Mouse (Mus musculus): ENCODE measurements at regions not wholly inside any gene's neighbourhood (a gene's known extent, or its start where the extent isn't known, plus 50 kb on each side); places are given as distances from the start of the nearest gene placed in this dataset.
A peak's percentile ranks its signal among the peaks of the same experiment; 100 is the strongest.

DNA sequence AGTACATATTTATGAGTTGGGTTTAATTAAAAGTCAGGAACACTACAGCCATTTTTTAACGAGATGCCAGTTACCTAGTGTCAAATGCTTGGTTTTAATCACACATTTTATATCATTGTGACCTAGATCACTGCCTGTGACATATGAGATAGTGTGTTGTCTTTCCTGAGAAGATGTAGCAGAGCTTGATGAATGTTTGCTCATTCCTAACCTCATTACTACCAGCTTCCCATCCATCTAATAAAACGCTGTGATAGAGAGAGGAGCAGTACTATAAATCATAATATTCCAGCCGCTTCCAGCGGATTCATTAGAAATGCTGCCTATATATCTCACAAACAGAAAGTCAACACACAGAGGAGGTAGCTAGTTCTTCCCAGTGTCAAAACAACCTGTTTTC, 163.6 kb downstream of the Aldoart1 start:
- DNase-seq = no peak

DNA sequence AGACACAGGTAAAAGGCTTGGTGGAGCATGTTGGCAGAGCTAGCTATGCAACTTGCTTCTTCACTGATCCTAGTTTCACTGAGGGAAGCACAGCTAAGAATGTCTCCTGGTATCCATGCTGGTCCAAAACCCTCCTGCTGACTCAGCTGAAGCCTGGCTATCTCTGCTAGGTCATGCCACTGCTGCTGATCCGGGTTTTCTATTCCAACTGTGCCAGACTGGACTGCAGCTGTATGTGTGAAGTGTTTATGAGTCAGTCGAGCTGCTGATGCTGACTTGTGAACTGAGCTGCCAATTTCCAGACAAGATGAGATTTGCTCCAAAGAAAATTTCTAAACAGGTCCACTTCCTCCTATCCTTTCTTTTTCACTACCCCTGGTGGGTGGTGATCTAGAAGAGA, 178.4 kb downstream of the Aldoart1 start:
- DNase-seq = no peak

DNA sequence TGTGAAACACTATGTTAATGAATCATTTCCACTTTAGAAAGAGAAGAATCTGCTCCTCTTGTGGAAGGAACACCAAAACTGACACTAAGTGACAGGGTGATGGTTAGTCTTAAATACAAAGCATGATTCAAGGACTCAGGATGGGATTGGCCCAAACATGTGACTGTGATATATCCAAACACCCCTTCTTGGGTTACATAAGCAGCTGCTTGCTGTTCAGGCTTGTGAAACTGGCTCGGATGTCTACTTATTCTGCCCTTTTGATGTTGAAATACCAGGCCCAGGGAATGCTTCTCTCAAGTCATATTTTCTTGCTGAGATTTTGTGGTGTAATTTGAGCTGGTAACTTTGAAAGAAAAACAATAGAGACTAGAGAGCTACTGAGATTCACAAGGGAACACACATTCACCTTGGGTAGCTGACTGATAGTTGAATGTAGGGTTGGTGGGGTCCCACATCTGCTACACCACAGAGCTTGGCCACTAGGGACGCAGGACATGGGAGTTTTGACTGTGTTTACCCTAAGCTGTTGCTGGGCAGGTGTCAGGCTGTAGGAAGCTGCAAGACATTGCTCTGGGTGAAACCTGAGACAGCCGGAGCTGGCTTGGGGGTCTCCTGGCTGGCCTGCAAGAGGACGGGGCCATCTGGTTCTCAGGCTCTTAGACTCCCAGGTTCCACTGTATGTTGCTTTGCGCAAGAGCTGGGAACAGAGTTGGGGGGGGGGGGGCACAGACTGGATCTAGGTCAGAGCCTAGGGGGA, 180.6 kb downstream of the Aldoart1 start:
- no peak for DNase-seq

DNA sequence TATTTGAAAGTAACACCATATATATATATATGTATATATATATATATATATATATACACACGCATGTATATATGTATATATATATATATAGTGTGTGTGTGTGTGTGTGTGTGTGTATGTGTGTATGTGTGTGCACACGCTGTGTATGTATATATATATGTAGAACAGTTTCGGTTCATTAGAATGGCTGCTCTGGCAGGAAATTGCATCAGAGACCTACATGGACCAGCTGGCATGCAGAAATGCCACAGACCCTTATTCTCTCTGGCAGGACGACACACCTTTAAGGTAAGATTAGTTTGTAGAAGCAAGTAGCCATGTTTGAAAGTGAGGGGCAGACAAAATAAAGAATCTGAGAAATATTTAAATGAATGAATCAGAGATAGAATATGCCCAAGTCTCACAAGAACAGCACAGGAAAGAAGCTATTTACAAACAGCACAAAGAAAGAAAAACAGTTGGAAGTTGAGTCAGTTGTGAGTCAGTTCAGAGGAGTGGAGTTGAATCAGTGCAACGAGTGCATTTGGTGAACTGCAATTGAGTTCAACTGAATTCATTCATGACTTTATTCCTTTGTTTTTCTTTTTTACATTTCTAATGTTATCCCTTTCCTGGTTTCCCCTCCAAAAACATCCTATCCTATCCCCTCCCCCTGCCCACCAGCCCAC, 182.5 kb downstream of the Aldoart1 start:
- DNase-seq = no peak

DNA sequence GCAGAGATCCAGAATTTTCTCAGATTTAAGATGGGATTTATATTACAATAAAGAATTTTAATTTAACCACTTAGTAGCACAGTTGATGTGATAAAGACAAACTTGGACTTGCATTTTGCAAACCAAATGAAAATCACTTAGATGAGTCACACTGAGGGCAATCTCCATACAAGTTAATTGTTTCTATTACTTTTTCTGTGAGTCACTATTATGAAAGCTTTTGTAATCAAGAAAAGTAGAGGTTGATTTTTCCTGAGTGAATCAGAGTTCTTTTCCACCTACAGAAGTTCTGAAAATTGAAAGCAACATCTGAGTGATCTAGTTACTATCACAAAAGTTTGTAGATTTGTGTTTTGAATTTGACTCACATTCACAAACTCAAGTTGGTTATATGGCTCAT, 188.1 kb downstream of the Aldoart1 start:
- DNase-seq = no peak

DNA sequence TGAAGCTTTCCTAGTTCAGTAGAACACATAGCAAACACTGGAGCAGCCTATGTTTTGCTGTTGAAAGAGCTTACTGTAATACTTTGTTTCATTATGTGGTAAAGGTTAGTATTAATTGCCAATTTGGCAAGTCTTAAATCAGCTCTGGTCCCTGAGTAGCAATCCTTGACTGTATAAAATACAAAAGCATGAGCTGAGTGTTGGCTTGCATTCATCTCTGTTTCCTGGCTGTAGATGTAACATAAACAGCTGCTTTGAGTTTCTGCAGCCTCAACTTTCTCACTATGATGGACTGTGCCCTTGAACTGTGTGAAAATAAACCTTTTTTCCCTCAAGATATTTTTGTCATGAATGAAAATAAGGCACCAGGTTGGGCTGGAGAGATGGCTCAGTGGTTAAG, 190.0 kb downstream of the Aldoart1 start:
- DNase-seq = no peak

DNA sequence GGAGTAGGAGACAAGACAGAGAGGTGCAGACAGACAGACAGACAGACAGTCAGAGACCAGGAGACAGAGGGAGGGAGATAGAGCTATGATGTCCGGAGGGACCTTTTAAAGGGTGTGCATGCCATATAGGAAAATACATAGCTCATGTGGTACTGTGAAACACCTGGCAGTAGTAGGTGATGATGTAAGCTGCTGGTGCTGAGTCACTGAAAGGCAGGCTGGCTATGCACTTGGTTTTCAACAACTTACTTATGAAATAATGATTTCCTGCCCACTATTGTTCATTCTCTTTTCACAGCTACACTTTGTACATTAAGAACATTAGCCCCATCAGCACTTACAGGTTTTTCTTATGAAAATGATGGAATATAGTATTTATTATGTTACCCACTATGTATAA, 196.2 kb downstream of the Aldoart1 start:
- DNase-seq = no peak

DNA sequence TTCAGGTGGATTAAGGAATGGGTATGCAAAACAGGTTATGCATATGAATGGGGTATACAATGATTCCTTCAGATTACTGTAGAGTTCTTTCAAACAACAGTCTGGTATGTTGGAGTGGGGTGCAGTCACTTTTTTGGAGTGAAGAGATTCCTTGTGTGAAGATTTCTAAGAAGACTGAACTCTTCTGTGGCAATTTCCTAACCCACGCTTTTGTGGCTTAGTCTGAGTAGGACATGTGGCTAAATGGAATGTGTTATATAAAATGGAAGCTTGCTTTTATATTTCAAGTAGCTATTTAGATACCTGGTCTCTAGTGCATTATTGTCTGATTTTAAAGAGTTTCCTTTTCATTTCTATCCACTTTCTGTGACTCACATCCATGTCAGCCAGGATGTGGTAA, 205.3 kb downstream of the Aldoart1 start:
- no peak for DNase-seq

DNA sequence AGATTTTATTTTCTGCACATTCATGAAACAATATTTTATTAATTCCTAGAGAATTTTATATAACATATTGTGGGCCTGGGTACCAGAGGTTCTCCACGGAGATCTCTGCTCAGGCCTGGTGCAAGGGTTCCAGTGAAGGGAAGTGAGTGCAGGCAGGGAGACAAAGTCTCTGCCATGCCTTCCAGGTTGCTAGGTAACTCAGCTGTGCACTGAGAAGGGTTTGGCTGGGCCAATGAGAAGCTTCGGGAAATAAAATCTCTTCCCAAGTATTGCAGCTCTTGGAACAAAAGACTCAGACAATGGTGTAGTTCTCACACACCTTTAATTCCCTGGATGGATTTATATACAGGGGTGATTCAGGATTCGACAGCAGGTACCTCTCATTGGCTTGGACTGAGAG, 223.0 kb downstream of the Aldoart1 start:
- no peak for DNase-seq

DNA sequence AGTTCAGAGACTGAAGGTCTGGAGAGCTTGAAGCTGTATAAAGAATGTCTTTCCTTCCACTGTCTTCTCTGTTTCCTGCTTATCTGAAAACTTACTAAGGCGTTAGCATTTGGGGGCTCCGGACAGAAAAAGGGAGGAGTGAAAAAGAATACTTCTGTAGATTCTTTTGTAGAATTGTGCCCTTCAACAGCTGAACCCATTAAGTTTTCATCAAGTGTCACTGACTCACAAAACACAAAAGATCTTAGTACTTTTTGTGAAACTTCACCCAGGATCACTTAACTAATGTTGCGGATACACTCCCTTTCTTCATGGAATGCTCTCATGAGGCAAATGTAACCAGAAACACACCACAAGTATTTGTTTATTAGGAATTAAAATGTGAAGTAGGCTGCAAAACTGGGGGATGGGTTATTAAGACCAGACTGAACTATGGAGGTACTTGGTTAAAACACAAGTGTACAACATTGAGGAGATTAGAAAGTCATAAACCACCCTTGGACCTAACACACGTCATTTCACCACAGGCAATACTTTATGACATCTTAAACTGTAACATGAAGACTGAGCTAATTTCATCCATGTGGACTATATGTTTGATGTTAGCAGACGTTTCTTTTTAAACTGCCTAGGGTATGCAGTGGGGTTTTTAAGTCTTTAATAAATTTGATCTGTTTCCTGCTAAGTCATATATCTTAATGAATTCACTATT, 225.1 kb downstream of the Aldoart1 start:
- DNase-seq = no peak

DNA sequence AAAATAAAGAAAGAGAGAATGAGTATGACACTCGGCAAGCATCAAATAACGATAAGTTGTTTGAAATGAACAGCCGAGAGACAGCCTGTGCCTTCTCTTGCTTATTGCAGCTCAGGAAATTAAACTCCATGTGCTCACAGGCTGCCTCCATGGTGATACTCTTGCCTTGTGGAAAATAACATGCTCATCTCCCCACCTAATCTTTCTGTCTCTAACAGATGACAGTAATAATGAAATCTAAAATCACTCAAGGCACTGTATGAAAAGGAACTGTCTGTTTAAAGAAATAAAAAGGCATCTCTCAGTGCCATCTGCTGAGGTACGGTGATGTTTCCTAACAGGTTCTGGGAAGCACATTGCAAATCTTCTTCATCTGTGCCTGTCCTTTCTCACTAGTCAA, 247.3 kb downstream of the Aldoart1 start:
- no peak for DNase-seq

DNA sequence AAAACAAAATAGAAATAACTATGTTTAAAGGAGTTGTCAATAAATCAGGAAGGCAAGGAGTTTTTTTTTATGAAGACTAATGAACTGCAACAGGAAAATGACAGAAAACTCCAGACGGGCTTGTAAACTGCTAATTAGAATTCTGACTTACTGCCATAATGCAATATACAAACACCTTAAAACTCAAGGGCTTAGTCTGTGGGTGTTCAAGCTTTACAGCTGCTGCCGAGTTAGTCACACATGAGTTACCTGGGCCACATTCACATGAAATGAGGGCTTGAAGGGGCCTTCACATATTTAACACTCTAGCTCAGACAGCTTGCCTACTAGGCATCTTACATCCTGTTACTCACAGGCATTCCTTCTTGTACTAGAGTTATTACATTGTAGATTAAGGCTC, 256.9 kb downstream of the Aldoart1 start:
- no peak for DNase-seq

DNA sequence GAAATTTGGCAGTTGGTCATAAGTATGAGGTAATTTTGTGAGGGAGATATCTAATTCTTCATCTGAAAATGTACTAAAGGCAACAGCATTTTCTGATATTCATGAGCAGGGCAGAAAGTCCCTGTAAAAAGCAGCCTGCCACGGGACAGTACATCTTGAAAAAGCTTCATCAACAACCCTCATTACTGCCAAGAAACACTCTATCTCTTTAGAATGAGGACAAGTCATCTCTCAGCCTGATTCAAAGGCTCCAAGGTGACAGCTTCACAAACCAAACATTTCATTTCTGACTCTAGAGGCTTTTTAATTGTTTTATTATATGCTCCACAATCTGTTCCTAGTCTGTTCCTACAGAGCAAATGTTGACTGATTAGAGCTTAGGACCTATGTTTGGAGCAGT, 260.3 kb downstream of the Aldoart1 start:
- no peak for DNase-seq

DNA sequence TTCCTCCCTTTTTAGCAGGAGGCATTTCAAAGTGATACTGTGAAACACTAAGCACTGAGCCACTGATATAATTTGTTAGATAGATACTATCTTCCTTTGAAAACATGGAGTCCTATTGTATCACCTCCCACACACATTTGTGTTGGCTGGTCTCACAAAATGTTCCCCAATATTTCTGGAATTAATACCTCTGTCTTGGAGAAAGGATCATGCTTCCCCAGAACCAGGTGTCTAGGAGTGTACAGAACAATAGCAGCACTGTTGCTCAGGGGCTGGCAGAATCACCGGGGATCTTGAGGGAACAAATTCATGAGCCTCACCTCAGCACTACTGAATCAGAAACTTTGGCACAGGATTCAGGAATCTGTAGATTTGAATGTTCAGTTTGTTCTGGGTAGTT, 277.5 kb downstream of the Aldoart1 start:
- DNase-seq = no peak

DNA sequence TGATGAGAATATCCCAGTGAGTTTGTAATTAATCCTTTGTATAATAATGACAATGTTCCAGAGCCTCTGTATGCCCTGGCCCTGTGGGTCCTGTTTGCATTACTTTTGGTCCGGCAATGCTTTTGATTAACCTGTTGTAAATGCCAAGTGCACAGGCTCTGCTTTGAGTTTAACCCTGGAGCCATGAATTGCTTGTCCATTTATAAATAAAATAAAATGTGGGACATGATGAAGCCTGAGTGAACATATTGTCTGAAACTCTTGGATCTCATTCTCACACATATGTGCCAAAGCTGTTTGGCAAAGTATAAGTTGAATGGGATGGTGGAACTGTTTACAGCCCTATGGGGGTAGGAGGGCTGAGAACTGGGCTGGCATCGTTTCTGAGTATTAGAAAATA, 280.5 kb downstream of the Aldoart1 start:
- DNase-seq = no peak

DNA sequence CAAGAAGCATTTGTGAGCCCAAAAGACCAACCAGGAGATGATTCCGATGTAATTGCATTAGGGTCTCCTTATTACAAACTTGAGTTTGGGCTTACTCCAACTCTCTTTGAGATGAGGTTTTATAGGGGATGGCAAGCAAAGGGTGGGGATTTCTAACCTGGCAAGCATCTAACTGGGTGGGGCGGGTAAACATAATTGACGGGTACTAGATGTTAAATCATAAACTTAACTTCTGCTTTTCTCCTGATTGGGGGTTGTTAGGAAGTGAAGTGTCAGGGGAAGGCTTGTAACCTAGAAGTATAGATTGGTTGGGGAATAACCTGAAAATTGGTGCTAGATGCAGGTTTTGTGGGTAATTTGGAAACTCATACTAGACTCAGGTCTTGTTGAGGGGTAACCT, 287.2 kb downstream of the Aldoart1 start:
- DNase-seq = no peak

DNA sequence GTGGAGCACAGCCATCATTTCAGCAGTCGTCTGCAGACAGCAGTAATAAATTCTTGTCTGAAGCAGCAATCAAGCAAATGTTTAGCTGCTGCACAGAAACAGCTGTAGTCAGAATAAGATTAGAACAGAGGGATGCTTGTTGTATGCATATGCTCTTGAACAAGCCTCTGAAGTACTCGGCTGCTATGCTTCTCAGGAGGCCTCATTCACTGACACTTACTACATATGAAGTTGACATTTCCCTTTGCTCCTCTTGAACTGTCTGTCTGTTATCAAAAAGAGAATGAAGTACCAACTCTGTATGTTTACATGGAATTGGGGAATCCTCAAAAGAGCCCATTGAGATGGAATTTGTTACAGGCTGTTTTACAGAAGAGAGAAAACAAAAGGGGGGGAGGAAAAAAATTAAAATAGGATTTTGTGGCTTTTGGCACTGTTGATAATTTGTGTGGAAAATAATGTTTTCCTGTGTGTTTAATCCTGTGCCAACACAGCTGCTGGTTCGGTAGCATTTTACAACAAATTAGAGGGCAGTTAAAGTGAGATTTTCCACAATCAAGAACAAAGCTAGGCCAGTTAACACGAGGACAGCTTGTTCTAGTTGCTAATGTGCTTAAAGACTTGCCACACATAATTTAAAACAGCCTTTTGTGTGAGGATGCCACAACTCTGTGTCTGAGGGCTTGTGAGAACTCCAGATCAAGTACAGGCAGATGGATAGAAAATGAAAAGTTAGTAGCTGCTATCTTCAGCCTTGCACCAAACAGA, 289.3 kb downstream of the Aldoart1 start:
- DNase-seq = no peak

DNA sequence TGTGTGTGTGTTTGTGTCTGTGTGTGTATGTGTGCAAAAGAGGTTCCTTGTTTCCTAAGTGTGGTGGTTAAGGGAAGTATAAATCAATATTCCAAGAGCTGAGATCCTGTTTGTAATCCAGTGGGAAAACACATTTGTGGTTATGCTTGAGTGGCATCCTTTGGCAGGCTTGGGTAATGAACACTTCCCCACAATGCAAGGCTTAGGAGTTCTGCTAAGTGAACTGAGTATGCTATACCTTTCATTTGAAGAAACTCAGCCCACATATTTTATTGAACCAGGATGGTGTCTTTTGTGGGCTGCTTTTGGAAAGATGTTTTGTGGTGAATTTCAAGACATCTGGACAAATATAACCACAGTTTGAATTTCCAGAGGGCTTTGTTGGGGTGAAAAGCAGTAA, 298.2 kb downstream of the Aldoart1 start:
- DNase-seq = no peak

DNA sequence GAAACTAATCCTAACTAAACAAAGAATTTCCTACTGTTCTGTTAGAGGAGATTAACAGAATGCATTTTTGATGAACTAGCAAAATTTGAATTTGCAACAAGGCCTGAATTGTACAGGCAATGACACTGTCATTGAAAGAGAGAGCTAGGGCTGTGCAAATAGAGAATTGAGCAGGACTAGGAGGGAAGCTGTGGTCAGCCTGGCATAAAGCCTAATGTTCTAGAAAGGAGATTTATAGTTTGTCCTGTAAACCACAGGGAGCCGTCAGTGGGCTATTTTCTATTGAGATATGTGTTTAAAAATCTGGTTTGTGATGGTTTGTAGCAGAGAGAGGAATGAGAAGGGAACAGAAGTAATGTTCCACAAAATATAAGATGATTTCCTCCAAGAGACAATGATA, 317.9 kb downstream of the Aldoart1 start:
- no peak for DNase-seq

DNA sequence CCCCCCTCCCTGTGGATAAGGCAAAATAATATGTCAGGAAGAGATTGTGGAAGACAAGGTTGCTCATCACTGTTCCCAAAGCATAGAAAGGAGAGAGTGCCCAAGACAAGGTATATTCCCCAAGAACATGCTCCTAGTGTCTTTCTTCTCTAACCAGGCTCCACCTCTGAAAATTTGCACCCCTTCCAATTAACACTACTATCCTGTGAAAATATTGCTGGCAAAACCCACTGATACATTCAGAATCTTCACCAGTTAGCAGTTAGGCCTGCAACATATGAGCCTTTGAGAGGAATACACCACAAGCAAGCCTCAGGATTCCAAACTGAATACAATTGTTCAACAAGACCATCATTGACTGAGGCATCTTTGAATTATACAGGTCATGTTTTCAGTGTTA, 323.9 kb upstream of the Tle1 start:
- no peak for DNase-seq

DNA sequence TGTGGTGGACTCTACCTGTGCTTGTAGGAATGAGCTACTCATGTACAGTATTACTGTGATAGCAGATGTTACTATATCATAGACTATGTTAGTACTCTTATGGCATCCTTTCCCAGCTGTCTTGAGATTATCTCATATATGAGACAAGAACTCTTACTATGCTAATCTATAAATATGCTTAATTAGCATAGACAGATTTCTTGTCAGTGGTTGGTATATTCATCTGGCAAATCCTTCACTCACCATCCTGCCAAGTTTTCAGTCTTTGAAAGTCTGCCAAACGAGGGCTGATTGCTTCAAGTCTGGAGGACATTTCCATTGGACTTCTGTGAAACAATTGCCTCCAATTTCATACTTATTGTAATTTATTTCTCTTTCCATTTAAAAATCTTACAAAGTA, 323.4 kb upstream of the Tle1 start:
- peak; percentile 48 for DNase-seq

DNA sequence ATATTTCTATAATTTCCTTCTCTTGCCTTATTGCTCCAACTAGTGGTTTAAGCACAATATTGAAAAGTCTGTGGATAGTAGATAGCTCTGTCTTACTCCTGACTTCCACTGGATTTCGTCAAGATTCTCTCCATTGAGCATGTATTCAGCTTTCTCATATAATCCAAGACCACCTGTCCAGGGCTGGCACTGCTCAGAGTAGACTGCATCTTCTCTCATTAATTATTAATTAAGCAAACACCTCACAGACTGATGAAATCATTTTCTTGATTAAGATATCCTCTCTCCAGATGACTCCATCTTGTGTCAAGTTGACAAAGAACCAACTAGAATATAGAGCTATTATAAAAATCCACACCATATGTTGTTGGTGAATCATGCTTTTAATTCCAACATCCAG, 310.5 kb upstream of the Tle1 start:
- no peak for DNase-seq

DNA sequence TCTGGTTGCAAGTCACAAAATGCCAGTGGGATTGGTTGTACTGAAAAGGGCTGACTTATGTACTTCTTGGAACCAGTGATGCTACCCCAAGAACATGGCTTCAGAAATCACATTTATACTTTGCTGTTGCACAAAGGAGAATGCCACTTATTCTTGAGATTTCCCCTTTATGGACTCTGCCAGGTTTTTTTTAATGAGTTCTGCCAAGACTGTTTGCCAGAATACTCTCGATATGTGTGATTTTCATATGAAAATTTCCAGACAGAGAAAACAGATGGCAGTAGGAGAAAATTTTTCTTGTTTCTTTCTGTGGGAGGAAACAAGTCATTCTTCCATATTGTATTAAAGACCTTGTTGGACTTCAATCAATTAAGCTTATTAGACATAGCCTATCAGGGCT, 281.0 kb upstream of the Tle1 start:
- no peak for DNase-seq

DNA sequence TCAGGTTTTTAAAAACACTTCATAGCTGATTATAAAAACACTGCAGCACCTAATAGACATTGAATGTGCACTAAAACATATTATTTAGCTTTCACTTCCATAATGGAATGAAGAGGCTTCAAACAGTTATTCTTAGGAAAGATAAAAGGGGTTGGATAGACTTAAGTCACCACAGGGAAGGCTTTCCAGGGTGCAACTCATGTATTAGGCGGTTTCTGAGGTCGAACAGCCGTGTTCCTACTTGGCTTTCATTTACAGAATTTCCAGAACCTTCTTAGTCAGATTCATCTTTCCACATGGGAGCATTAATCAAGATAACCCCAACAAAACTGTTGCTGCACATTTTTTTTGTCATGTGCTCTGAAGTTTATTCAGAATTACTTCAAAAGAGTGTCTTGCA, 279.8 kb upstream of the Tle1 start:
- no peak for DNase-seq
